Mouse (Mus musculus) liver, embryonic 14.5 days (tissue): ENCODE measurements around the gene Clns1a. TPM values are rescaled to one million over a fixed set of nuclear protein-coding genes. Genes with fewer than 3 reads are reported as not detected.

ENCODE experiments used
- ATAC-seq: fragments of 200-750 bp; cut with Nextera tagmentation; 2 replicates; pipeline ENCODE4 v1.8.0; 2017; ENCODE audit warnings: moderate number of reproducible peaks, mild to moderate bottlenecking, moderate library complexity; ENCODE audit not compliant: insufficient read depth
- DNase-seq, 3 experiments: peaks; one replicate each; pipeline ENCODE4 v3.0.0-alpha.2; 2012 to 2013; ENCODE audit warnings: low read depth in 3 of 3, low spot score in 3 of 3
- H3K27ac ChIP-seq: fragments of 300-500 bp; sonication (generic); 2 replicates; pipeline ENCODE4 v1.5.1; 2014; ENCODE audit warnings: moderate library complexity, mild to moderate bottlenecking, control low read depth, inconsistent platforms
- H3K27me3 ChIP-seq: fragments of 300-500 bp; sonication (generic); 2 replicates; pipeline ENCODE4 v1.6.1; 2014; ENCODE audit warnings: mild to moderate bottlenecking, low read length, moderate library complexity; ENCODE audit not compliant: control insufficient read depth, insufficient read depth
- H3K36me3 ChIP-seq: fragments of 300-500 bp; sonication (generic); replicated peaks from 2 replicates; pipeline ENCODE4 v1.6.1; 2014; ENCODE audit warnings: low read depth; ENCODE audit not compliant: control insufficient read depth, insufficient read depth
- H3K4me1 ChIP-seq, 2 experiments: fragments of 200-500 bp in 1 of 2; fragments of 300-500 bp in 1 of 2; sonication (generic) in 1 of 2; replicated peaks; 2 replicates each; pipeline ENCODE4 v1.6.1; 2012 to 2014; ENCODE audit warnings: antibody characterized with exemption in 1 of 2, inconsistent platforms in 1 of 2, low read length in 1 of 2; ENCODE audit not compliant: control insufficient read depth in 2 of 2, insufficient read depth in 2 of 2
- H3K4me2 ChIP-seq: fragments of 300-500 bp; sonication (generic); 2 replicates; pipeline ENCODE4 v1.6.1; 2014; ENCODE audit warnings: low read depth, mild to moderate bottlenecking, control low read depth, moderate library complexity
- H3K4me3 ChIP-seq, 2 experiments: fragments of 200-500 bp in 1 of 2; fragments of 300-500 bp in 1 of 2; sonication (generic) in 1 of 2; 2 replicates each; pipeline ENCODE4 v1.5.1; 2012 to 2014; ENCODE audit warnings: low read depth in 2 of 2, low read length in 2 of 2, mild to moderate bottlenecking in 2 of 2, control low read depth in 1 of 2, inconsistent platforms in 1 of 2, moderate library complexity in 1 of 2; ENCODE audit not compliant: insufficient read depth in 1 of 2
- H3K9ac ChIP-seq: fragments of 300-500 bp; sonication (generic); replicated peaks from 2 replicates; pipeline ENCODE4 v1.6.1; 2014; ENCODE audit warnings: mild to moderate bottlenecking, control low read depth, moderate library complexity
- H3K9me3 ChIP-seq: fragments of 300-500 bp; sonication (generic); 2 replicates; pipeline ENCODE4 v1.6.1; 2016; ENCODE audit warnings: low read length, mixed read lengths; ENCODE audit not compliant: control insufficient read depth
- CTCF ChIP-seq: IDR thresholded peaks from 2 replicates; pipeline ENCODE4 v1.5.1; 2016; ENCODE audit warnings: antibody characterized with exemption, low read depth, control low read depth
- EP300 ChIP-seq: IDR thresholded peaks from 2 replicates; pipeline ENCODE4 v1.6.1; 2016; ENCODE audit warnings: antibody characterized with exemption, low read depth
- WGBS: fragments of 180-500 bp; shearing (Covaris S2); extraction: QIAGEN DNeasy Blood & Tissue Kit; methylation state at CpG from one replicate; pipeline ENCODE4 v1.1.7; 2014; ENCODE audit not compliant: insufficient replicate concordance; 5-methylcytosine and 5-hydroxymethylcytosine counted together
- polyA plus RNA-seq, 2 experiments: library from polyadenylated mRNA; depleted of rRNA in 1 of 2; stranded (reverse) in 1 of 2; unstranded in 1 of 2; fragments of >200 nt; fragmentation: Nextera tagmentation in 1 of 2; extraction: Ambion mirVana in 1 of 2; gene quantifications; 2 replicates each; pipeline versions ENCODE4 v1.2.1 to v1.2.3; 2012 to 2014

Clns1a gene
- polyA plus RNA-seq (2012; rRNA removed) (22.6 and 36.5 TPM in 2 replicates), polyA plus RNA-seq (2014; fragmentation: Nextera tagmentation; extraction: Ambion mirVana) (65.4 and 70.5 TPM in 2 replicates)

GRCm38 (mm10) chr7:97696506-97697254, at the start of gene Clns1a:
TSS of gene Clns1a (plus strand) at chr7:97696634.
- H3K27ac ChIP-seq: peak within 1 kb of the TSS; percentile 28
- peaks cover 6 to 9% of the 10 kb centered on the region in 2 experiments for H3K4me1 ChIP-seq
- H3K9ac ChIP-seq: peak within 1 kb of the TSS; percentile 93
- no peaks in the 10 kb centered on the region for H3K9me3 ChIP-seq
- H3K27me3 ChIP-seq: no peaks in the 10 kb centered on the region
- H3K4me2 ChIP-seq: peak within 1 kb of the TSS; percentile 80
- ATAC-seq (peak; percentile 93), DNase-seq (peak; percentile 78 to 81 (median 79))
- peak within 1 kb of the TSS; percentile 90 to 99 for H3K4me3 ChIP-seq
- H3K36me3 ChIP-seq: no peaks in the 10 kb centered on the region
- WGBS: under 1% methylated on average over 63 of the region's 63 CpGs
- TF ChIP-seq EP300: no peak; the same call in 1 of the 2 replicates
- TF ChIP-seq CTCF: no peak

- TF ChIP-seq EP300 (no peak), CTCF (no peak)
- no peaks in the 10 kb centered on the region for H3K36me3 ChIP-seq
- H3K4me2 ChIP-seq: no peak overlapping the region
- H3K9me3 ChIP-seq: no peaks in the 10 kb centered on the region
- no peak overlapping the region for H3K4me3 ChIP-seq
- no peak overlapping the region for H3K27ac ChIP-seq
- no peaks in the 10 kb centered on the region; a peak in 1 of 4 replicates for H3K4me1 ChIP-seq
- no peaks in the 10 kb centered on the region for H3K27me3 ChIP-seq
- DNase-seq: no peak
- ATAC-seq: no peak
- 74% methylated on average over 5 of the region's 5 CpGs for WGBS
- H3K9ac ChIP-seq: no peak overlapping the region
Observed at GRCm38 (mm10) chr7:97647656-97648055, 48.8 kb upstream of the Clns1a start.

GRCm38 (mm10) chr7:97650729-97651128, 45.7 kb upstream of the Clns1a start:
- no peaks in the 10 kb centered on the region for H3K27me3 ChIP-seq
- no peak for ATAC-seq

GRCm38 (mm10) chr7:97656144-97656543, 40.3 kb upstream of the Clns1a start:
- Histone ChIP-seq H3K9me3 (no peaks in the 10 kb centered on the region), H3K4me1 (no peaks in the 10 kb centered on the region), H3K9ac (no peak overlapping the region), H3K36me3 (peaks cover 8% of the 10 kb centered on the region), H3K27ac (no peak overlapping the region), H3K4me2 (no peak overlapping the region), H3K27me3 (no peaks in the 10 kb centered on the region), H3K4me3 (no peak overlapping the region)
- DNase-seq (no peak), ATAC-seq (no peak)
- 74% methylated on average over 6 of the region's 6 CpGs for WGBS
- peak; percentile 15; the same call in 1 of the 2 replicates for TF ChIP-seq CTCF
- no peak for TF ChIP-seq EP300

More at GRCm38 (mm10) chr7:97650729-97651128, 45.7 kb upstream of the Clns1a start:
- H3K36me3 ChIP-seq: peaks cover 3% of the 10 kb centered on the region; the same call in 1 of the 2 replicates
- no peak overlapping the region for H3K9ac ChIP-seq
- H3K9me3 ChIP-seq: no peaks in the 10 kb centered on the region
- H3K4me2 ChIP-seq: no peak overlapping the region
- H3K4me1 ChIP-seq: no peaks in the 10 kb centered on the region; a peak in 1 of 4 replicates
- DNase-seq: no peak
- no peak overlapping the region for H3K4me3 ChIP-seq
- no peak overlapping the region for H3K27ac ChIP-seq
- TF ChIP-seq CTCF (no peak), EP300 (no peak)
- 73% methylated on average over 4 of the region's 4 CpGs for WGBS

GRCm38 (mm10) chr7:97661634-97662033, 34.8 kb upstream of the Clns1a start:
- Histone ChIP-seq H3K27ac (no peak overlapping the region), H3K27me3 (no peaks in the 10 kb centered on the region), H3K9me3 (no peaks in the 10 kb centered on the region), H3K4me1 (peaks cover 0 to 5% of the 10 kb centered on the region in 2 experiments; a peak in 1 of 4 replicates), H3K36me3 (peaks cover 20% of the 10 kb centered on the region), H3K9ac (no peak overlapping the region), H3K4me3 (no peak overlapping the region), H3K4me2 (no peak overlapping the region)
- ATAC-seq: no peak
- 64% methylated on average over 4 of the region's 4 CpGs for WGBS
- TF ChIP-seq EP300 (no peak), CTCF (no peak)
- DNase-seq: no peak
